Mouse (Mus musculus) cerebellum, adult 2 months (tissue): Measurements from ENCODE around the gene Il18. TPM values are rescaled to one million over a fixed set of nuclear protein-coding genes. Genes with fewer than 3 reads are reported as not detected.

Experiments
- DNase-seq, 2 experiments: peaks; one replicate each; pipeline ENCODE4 v3.0.0; 2021
- H3K27ac ChIP-seq: fragments of 200-500 bp; 2 replicates; pipeline ENCODE4 v1.5.1; 2012; ENCODE audit warnings: low read length, control low read depth, inconsistent platforms; ENCODE audit not compliant: insufficient read depth
- H3K27me3 ChIP-seq: fragments of 200-500 bp; 2 replicates; pipeline ENCODE4 v1.6.1; 2012; ENCODE audit warnings: inconsistent platforms, mild to moderate bottlenecking, low read length, moderate library complexity; ENCODE audit not compliant: control insufficient read depth, insufficient read depth
- H3K4me1 ChIP-seq: fragments of 200-500 bp; 2 replicates; pipeline ENCODE4 v1.6.1; 2011; ENCODE audit warnings: low read length; ENCODE audit not compliant: control insufficient read depth, insufficient read depth
- H3K4me3 ChIP-seq: fragments of 200-500 bp; replicated peaks from 2 replicates; pipeline ENCODE3; 2011; ENCODE audit warnings: mild to moderate bottlenecking, low read depth, low read length, control low read depth; ENCODE audit not compliant: insufficient read depth
- CTCF ChIP-seq: fragments of 200-500 bp; IDR thresholded peaks from 2 replicates; pipeline ENCODE4 v1.5.1; 2011; ENCODE audit warnings: low read depth, mild to moderate bottlenecking, control low read depth, low read length, moderate library complexity, borderline replicate concordance; ENCODE audit not compliant: insufficient read depth
- POLR2A ChIP-seq: fragments of 200-500 bp; IDR thresholded peaks from 2 replicates; pipeline ENCODE4 v1.6.1; 2011; ENCODE audit warnings: low read length, control low read depth, borderline replicate concordance; ENCODE audit not compliant: insufficient read depth
- WGBS: fragments of 180-500 bp; shearing (Covaris S2); methylation state at CpG from one replicate; pipeline ENCODE4 v1.1.7; 2018; 5-methylcytosine and 5-hydroxymethylcytosine counted together
- polyA plus RNA-seq: library from polyadenylated mRNA; depleted of rRNA; stranded (reverse); fragments of >200 nt; gene quantifications from 2 replicates; pipeline ENCODE4 v1.2.3, GENCODE M21; 2012

The Il18 gene
- polyA plus RNA-seq, 1 experiment = 32.9 TPM

DNA sequence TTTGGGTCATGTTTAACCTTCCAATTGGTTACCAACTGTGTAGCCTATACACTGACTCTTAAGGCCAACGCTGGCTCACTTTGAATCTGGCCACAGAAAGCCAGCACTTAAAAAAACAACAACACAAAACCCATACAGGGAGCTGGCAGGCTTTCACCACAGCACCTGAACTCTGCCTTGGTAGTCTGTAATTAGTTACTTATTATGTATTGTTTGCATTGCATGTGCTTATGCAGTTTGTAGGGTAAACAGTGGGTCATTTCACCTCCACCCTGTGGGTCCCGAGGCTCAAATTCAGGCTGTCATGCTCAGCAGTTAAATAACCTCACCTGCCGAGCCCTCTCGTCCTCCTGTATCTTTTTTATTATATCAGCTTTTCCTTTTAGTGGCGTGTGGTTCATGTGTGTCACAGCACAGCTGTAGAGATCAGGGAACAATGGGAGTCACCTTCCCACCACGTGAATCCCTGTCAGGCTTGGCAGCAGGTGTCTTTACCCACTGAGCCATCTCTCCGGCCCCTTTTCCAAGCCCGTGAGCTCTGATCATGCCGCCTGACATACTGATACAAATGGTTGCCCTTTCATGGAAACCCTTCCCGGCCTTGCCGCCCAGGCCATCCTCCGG lies 40.3 kb downstream of the Il18 start:
- no peak overlapping the region for H3K4me3 ChIP-seq
- H3K27ac ChIP-seq = no peak overlapping the region
- 72% methylated on average over 12 of the region's 12 CpGs for WGBS
- DNase-seq = no peak
- TF ChIP-seq CTCF = no peak
- no peak for TF ChIP-seq POLR2A
- no peaks in the 10 kb centered on the region for H3K27me3 ChIP-seq
- no peaks in the 10 kb centered on the region for H3K4me1 ChIP-seq

DNA sequence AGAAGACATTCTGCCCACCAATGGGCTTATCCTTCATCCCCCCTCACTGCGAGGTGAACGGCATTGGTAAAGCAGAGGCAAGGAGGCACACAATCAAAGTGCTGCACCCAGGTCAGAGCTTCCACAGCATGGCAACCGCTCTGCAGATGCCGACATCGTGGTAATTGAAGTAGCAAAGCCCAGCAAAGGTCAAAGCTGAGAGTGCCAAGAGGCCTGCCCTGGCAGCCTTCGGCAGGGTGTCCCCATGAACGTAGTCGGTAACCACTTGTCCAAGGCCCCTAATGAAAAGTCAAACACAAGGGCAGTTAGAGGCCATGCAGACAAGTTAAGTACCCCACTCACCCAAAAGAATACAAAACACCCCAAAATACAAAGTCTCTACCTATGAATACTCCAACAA lies 42.3 kb downstream of the Il18 start:
- TF ChIP-seq POLR2A (no peak), CTCF (no peak)
- Histone ChIP-seq H3K27ac (no peak overlapping the region), H3K4me3 (no peak overlapping the region), H3K4me1 (no peaks in the 10 kb centered on the region; the same call in 1 of the 2 replicates), H3K27me3 (no peaks in the 10 kb centered on the region)
- 90% methylated on average over 8 of the region's 8 CpGs for WGBS
- no peak for DNase-seq

DNA sequence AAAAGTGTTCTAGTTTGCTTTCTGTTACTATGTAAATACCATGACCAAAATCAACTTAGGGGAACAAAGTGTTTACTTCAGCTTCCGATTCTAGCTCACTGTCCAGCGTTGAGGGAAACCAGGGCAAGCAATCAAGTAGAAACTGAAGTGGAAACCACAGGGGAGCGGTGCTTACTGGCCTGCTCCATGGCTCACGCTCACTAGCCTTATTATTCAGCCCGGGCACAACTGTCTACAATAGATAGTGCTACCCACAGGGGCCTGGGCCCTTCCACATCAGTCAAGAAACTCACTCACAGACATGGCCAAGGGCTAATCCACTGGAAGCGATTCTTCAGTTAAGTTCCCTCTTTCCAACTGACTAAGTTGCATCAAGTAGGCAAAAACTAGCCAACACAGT lies 46.9 kb downstream of the Il18 start:
- 27% methylated on average over 6 of the region's 6 CpGs for WGBS
- Histone ChIP-seq H3K4me3 (peak overlapping the region; percentile 13), H3K4me1 (peaks cover 4% of the 10 kb centered on the region; the same call in 1 of the 2 replicates), H3K27me3 (no peaks in the 10 kb centered on the region), H3K27ac (no peak overlapping the region)
- no peak for TF ChIP-seq POLR2A
- no peak for TF ChIP-seq CTCF
- DNase-seq = no peak

DNA sequence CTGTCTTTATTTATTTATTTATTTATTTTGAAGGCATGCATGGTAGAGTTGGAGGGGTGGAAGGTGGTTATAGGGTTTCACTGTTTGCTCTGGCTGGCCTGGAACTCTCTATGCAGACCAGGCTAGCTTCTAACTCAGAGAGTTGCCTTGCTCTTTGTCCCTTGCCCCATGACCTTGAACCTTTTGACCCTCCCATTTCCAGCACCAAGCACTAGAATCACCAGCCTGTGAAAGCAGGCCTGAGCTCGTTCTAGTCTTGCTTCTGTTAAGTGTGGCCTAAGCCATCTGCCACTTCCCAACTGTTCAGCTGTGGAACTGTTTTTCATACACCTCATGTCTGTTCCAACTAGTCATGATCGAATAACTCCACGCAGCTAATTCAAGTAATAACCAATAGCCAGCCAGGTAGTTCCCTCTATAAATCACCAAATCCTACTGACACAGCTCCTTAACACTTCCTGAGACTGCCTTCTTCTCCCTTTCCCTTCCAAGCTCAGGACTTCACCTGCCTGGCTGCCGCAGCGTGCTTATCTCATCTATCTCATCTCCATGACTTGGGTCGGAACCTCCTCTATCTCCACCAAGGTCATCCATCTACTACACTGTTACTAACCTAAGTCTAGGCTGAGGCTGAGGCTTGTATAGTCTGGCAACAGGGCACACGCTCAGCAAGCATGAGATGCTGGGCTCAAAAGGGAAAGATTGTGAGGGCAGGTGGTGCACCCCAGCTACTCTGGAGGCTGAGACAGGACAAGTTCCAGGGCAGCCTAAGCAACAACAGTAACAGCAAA lies 47.6 kb downstream of the Il18 start:
- peaks cover 4% of the 10 kb centered on the region; the same call in 1 of the 2 replicates for H3K4me1 ChIP-seq
- peak overlapping the region; percentile 95 for H3K4me3 ChIP-seq
- 68% methylated on average over 7 of the region's 7 CpGs for WGBS
- TF ChIP-seq CTCF (no peak), POLR2A (no peak)
- DNase-seq = no peak
- H3K27me3 ChIP-seq = no peaks in the 10 kb centered on the region
- H3K27ac ChIP-seq = no peak overlapping the region

DNA sequence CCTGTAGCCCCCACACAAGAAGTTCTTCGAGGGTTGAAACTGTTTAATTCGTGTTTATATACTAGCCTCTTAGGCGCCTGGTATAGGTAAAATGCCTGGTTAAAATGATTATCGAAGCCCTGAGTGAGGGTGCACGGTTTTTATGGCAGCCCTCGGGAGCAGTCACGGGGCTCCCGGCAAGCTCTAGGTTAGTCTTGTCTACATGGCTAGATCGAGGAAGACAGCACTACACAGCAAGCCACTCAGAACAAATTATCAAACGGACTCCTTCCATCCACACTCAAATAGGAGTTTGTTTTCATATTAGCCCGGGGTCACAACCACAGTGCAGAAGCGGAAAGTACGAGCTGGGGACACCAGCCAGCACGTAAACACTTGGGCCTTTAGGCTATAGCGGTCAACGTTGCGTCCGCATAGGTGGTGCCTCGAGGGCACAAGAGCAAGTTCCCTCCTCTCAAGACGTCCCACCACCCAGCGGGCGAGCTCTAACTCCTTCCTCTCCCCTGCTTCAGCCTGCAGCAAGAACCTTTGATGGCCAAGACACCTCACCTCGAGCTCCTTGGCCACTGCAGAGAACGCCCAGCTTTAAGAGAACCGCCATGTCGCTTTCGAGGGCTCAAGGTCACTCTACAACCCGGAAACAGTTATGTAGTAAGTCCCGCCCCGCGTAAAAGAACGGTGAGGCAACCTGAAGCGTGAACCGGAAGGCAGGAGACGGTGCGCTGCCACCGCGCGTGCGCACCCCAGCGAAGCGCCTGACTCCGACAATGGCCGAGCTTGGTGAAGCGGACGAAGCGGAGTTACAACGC lies 48.8 kb downstream of the Il18 start, which contains the start of the genes Sdhd and Timm8b:
Sdhd (minus strand) TSS at position 624 of the 809 bp plus-strand sequence.
Timm8b (plus strand) TSS at position 722 of the 809 bp plus-strand sequence.
- Histone ChIP-seq H3K27me3 (no peaks in the 10 kb centered on the region), H3K4me3 (peak within 1 kb of the TSS; percentile 95), H3K27ac (peak within 1 kb of the TSS; percentile 79), H3K4me1 (peaks cover 4% of the 10 kb centered on the region; the same call in 1 of the 2 replicates)
- DNase-seq = peak; percentile 95
- TF ChIP-seq POLR2A (peak; percentile 95), CTCF (no peak)
- WGBS = under 1% methylated on average over 48 of the region's 48 CpGs

DNA sequence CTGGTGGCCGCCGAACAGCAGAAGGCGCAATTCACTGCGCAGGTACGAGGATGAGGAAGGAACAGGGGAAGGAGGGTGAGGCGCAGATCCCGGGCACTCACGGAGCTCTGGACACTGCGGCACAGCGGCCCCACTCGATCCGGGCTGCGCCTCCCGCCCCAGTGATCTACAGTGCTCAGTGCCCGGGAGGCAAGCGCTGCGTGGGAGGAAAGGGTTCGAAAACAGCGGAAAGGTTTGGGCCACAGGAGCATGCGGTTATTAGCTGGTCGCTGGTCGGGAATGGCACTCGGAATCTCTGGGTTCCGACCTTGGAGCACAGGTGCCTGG lies 49.3 kb downstream of the Il18 start:
- DNase-seq = no peak
- H3K4me1 ChIP-seq = peaks cover 4% of the 10 kb centered on the region; the same call in 1 of the 2 replicates
- WGBS = under 1% methylated on average over 24 of the region's 24 CpGs
- no peaks in the 10 kb centered on the region for H3K27me3 ChIP-seq
- peak overlapping the region; percentile 95 for H3K4me3 ChIP-seq
- TF ChIP-seq CTCF (no peak), POLR2A (no peak)
- H3K27ac ChIP-seq = peak overlapping the region; percentile 79

DNA sequence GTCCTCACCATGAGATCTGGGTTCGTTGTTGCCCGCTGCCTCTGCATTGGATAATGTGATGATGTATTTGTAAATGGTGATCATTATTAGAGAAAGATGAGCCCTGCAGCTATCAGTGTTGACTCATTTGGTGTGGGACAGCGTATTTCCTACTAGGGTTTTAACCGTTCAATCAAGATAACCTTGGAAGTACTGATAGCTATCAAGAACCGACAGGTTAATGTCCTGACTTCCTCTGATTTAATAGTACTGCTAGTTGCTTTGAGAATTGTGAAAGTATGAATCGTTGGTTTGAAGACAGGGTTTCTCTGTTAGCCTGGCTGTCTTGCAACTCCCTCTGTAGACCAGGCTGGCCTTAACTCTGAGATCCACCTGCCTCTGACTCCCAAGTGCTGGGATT lies 49.7 kb downstream of the Il18 start:
- Histone ChIP-seq H3K4me1 (peaks cover 4% of the 10 kb centered on the region; the same call in 1 of the 2 replicates), H3K27ac (peak overlapping the region; percentile 79), H3K27me3 (no peaks in the 10 kb centered on the region), H3K4me3 (peak overlapping the region; percentile 95)
- 5% methylated on average over 6 of the region's 6 CpGs for WGBS
- TF ChIP-seq POLR2A (no peak), CTCF (no peak)
- no peak for DNase-seq
